Comparison of ENCODE assay signal across 26 mouse cellular contexts in the genomic region with DNA sequence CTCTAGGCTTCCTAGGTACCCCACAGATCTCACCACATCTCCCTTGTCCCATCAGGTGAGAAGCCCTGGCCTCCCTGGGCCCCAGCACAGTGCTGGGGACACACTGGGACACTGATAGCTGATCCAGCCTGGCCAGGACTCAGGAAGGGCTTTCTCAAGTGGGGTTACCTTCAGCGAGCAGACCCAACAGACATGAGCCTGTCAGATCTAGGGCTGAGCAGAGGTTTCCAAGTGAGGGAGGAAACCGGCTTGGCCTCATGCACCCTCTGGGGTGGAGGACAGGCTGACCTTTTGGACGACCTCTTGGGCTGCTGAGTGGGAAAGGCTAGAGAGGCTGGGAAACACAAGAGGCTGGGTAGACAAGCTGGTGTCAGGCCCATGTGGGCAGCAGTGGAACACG. TPM values are rescaled to one million over a fixed set of nuclear protein-coding genes. Genes with fewer than 3 reads are reported as not detected.
"Had no signal": no experiment of that assay in that cellular context is flagged by ENCODE, and none has a peak within 500 bp of the region (broad histone marks: within the 10 kb centered on the region; RNA-seq: fewer than 3 reads in every experiment).

No protein-coding gene starts in this region.

- ATAC-seq: intestine, postnatal 0 days; liver, embryonic 12.5 days; lung, postnatal 0 days had no signal

- H3K4me1 ChIP-seq: liver, embryonic 12.5 days; liver, embryonic 15.5 days had no signal

- H3K27ac ChIP-seq: kidney, postnatal 0 days; liver, embryonic 12.5 days; liver, embryonic 15.5 days; macrophage; stomach, postnatal 0 days had no signal

- H3K27me3 ChIP-seq: liver, embryonic 12.5 days; liver, embryonic 15.5 days had no signal

- H3K4me3 ChIP-seq: liver, embryonic 12.5 days; liver, embryonic 15.5 days had no signal

- DNase-seq: lung, embryonic 14.5 days; midbrain, embryonic 14.5 days; right cerebral cortex, adult 18-20 months; right cerebral cortex, postnatal 14 days; right cerebral cortex, postnatal 4 days; thymus, adult 18-20 months; thymus, postnatal 36 days had no signal

RNA-seq across cellular contexts. Expression of a gene that starts 3.3 kb away (rescaled TPM):
- total RNA-seq: megakaryocyte-erythroid progenitor cell, adult 5-6 weeks; midbrain, postnatal 0 days had no signal
- polyA plus RNA-seq: intestine, postnatal 0 days; kidney, embryonic 14.5 days; kidney, postnatal 0 days; limb, embryonic 11.5 days; liver, embryonic 12.5 days; liver, embryonic 15.5 days; lung, embryonic 14.5 days; lung, postnatal 0 days; macrophage; midbrain, embryonic 11.5 days; neural tube, embryonic 11.5 days; neural tube, embryonic 14.5 days; stomach, embryonic 14.5 days; stomach, postnatal 0 days; urinary bladder, adult 2 months had no signal

RNA-seq across cellular contexts. Expression of a gene that starts 27.8 kb away (rescaled TPM):
- total RNA-seq: layer of hippocampus, postnatal 14 days; left cerebral cortex, postnatal 10 days; left cerebral cortex, postnatal 36 days; megakaryocyte-erythroid progenitor cell, adult 5-6 weeks; midbrain, postnatal 0 days had no signal
- polyA plus RNA-seq: kidney, embryonic 14.5 days; macrophage; midbrain, embryonic 11.5 days; midbrain, embryonic 14.5 days; midbrain, postnatal 0 days; neural tube, embryonic 11.5 days; neural tube, embryonic 14.5 days; urinary bladder, adult 2 months had no signal
